Mouse (Mus musculus) heart, postnatal 0 days (tissue): Measurements from ENCODE around the gene A930009A15Rik.

Experiments used
- CTCF ChIP-seq: IDR thresholded peaks from 2 replicates; pipeline ENCODE4 v1.5.1; 2016; ENCODE audit warnings: antibody characterized with exemption, control low read depth, low read depth
- EP300 ChIP-seq: IDR thresholded peaks from 2 replicates; pipeline ENCODE4 v1.6.1; 2016; ENCODE audit warnings: antibody characterized with exemption, low read depth

DNA sequence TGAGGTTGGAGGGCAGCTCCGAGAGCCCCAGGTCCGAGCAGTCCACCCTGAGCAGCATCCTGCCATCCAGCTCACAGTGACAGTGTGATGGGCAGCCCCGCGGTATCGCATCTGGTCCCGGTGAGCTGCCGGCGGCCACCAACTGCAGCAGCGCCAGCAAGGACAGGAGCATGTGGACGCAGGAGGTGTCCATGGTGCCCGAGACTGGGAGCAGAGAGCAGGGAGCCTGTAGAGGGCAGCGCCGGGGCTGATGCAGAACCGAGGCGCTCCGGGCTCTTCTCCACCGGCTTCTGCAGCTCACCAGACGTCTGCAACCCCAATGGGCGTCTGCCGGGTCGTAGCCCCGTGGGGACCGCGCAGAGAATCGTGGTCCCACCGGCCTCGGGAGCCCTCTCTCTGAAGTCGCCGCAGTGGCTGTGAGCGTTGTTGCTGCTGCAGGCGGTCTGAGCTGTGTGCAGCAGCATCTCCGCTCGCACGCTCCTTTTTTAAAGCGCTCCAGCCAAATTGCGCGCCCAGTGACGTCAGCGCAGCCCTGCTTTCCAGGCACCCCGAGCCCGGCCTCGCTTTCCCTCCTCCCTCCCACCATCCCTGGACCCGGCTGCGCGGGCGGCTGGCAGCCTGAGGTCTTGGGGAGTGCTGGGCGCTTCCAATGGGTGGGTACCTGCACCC lies 17.6 kb downstream of the A930009A15Rik start, which contains the start of gene Lgr5:
- peak; percentile 35 for TF ChIP-seq CTCF
- TF ChIP-seq EP300: no peak
